Mouse (Mus musculus): ENCODE measurements at regions not wholly inside any gene's neighbourhood (a gene's known extent, or its start where the extent isn't known, plus 50 kb on each side); places are given as distances from the start of the nearest gene placed in this dataset.

DNA sequence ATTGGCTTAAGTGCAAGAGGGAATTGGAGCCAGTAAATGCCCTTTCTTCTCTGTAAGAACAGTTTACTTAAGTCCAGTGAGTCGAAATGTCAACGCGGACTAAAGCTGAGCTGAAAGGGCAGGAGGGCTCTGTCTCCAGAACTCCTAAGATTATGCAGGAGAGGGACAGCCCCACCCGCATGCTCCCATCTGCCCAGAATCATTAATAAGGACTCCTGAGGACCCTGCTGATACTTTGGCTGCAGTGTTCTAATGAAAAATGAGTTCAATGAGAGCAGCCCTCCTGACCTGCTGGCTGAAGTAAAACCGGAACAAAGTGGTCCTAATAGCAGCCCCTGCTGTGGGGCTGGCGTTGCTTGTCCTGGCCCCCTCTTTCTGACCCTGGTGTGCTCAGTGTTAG lies 187.8 kb downstream of the Ajap1 start:
- Histone ChIP-seq H3K36me3 (ENCODE audit: control insufficient read depth in 1 of 2, insufficient read depth in 2 of 2, low read length in 2 of 2) (no peaks in the 10 kb centered on the region), H3K4me1 (ENCODE audit: control insufficient read depth in 1 of 2, insufficient read depth in 2 of 2, low read length in 2 of 2) (no peaks in the 10 kb centered on the region), H3K9ac (ENCODE audit: control insufficient read depth, low read depth, low read length, poor library complexity, severe bottlenecking) (no peak overlapping the region), H3K4me3 (ENCODE audit: control insufficient read depth in 1 of 2, insufficient read depth in 1 of 2, low read depth in 2 of 2, low read length in 2 of 2) (no peak overlapping the region), H3K27me3 (ENCODE audit: control insufficient read depth in 1 of 2, insufficient read depth in 2 of 2, low read length in 2 of 2) (no peaks in the 10 kb centered on the region), H3K27ac (ENCODE audit: control insufficient read depth, low read depth, low read length) (no peak overlapping the region), H3K9me3 (replicated peaks; ENCODE audit: insufficient read depth, low read length) (no peaks in the 10 kb centered on the region), H3K79me2 (ENCODE audit: control insufficient read depth, insufficient read depth, low read length, poor library complexity) (no peaks in the 10 kb centered on the region)
- TF ChIP-seq GABPA (IDR thresholded peaks at IDR 0.05; ENCODE audit: low read depth, low read length) (no peak), CTCF (IDR thresholded peaks at IDR 0.05 in 2 of 3, conservative IDR thresholded peaks at IDR 0.05 in 1 of 3; ENCODE audit: control insufficient read depth in 1 of 3, insufficient read depth in 1 of 3, low read depth in 2 of 3, low read length in 3 of 3, poor library complexity in 1 of 3, severe bottlenecking in 1 of 3) (no peak), MEF2A (IDR thresholded peaks at IDR 0.05; ENCODE audit: extremely low read depth, insufficient replicate concordance, low read depth, low read length, poor library complexity, severe bottlenecking) (no peak), MYC (IDR thresholded peaks at IDR 0.05; ENCODE audit: low read depth, low read length) (no peak), MAX (IDR thresholded peaks at IDR 0.05; ENCODE audit: low read length) (no peak), USF1 (IDR thresholded peaks at IDR 0.05; ENCODE audit: low read depth, low read length) (no peak), TAL1 (IDR thresholded peaks at IDR 0.05; ENCODE audit: low read length) (no peak), ETS1 (IDR thresholded peaks at IDR 0.05; ENCODE audit: low read depth, low read length) (no peak), MAZ (IDR thresholded peaks at IDR 0.05; ENCODE audit: low read depth, low read length) (no peak), KAT2A (conservative IDR thresholded peaks at IDR 0.05; ENCODE audit: low read depth, low read length) (no peak), HCFC1 (IDR thresholded peaks at IDR 0.05; ENCODE audit: low read depth, low read length) (no peak), ZNF384 (IDR thresholded peaks at IDR 0.05; ENCODE audit: low read depth, low read length) (no peak), ZC3H11A (IDR thresholded peaks at IDR 0.05; ENCODE audit: low read depth, low read length) (no peak), TBP (IDR thresholded peaks at IDR 0.05; ENCODE audit: low read depth, low read length) (no peak), NRF1 (IDR thresholded peaks at IDR 0.05; ENCODE audit: insufficient read depth, low read depth, low read length, poor library complexity, severe bottlenecking) (no peak), MXI1 (IDR thresholded peaks at IDR 0.05; ENCODE audit: low read depth, low read length) (no peak)
- DNase-seq (ENCODE audit: low read depth, low spot score): no peak

DNA sequence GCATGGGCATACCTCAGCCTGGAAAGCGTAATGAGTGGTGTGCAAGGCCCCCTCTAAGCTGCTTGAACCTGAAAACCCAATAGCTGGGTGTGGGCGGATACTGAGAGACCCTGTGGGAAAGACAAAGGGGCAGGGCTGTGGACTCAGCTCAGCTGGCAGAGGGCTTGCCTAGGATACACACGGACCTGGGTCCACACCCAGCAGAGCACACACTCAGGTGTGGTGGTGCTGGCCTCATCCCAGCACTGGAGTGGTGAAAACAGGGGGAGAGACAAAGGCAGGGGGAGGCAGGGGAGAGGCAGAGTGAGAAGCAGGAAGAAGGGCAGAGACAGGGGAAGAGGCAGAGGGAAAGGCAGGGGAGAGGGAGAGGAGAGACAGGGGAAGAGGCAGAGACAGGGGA lies 189.5 kb downstream of the Ajap1 start:
- no peak overlapping the region for H3K9ac ChIP-seq (ENCODE audit: control insufficient read depth, low read depth, low read length, poor library complexity, severe bottlenecking)
- no peaks in the 10 kb centered on the region for H3K9me3 ChIP-seq (replicated peaks; ENCODE audit: insufficient read depth, low read length)
- no peaks in the 10 kb centered on the region for H3K27me3 ChIP-seq (ENCODE audit: control insufficient read depth in 1 of 2, insufficient read depth in 2 of 2, low read length in 2 of 2)
- no peak for DNase-seq (ENCODE audit: low read depth, low spot score)
- H3K36me3 ChIP-seq (ENCODE audit: control insufficient read depth in 1 of 2, insufficient read depth in 2 of 2, low read length in 2 of 2): no peaks in the 10 kb centered on the region
- H3K4me1 ChIP-seq (ENCODE audit: control insufficient read depth in 1 of 2, insufficient read depth in 2 of 2, low read length in 2 of 2): no peaks in the 10 kb centered on the region
- no peaks in the 10 kb centered on the region for H3K79me2 ChIP-seq (ENCODE audit: control insufficient read depth, insufficient read depth, low read length, poor library complexity)
- H3K27ac ChIP-seq (ENCODE audit: control insufficient read depth, low read depth, low read length): no peak overlapping the region
- TF ChIP-seq TAL1 (IDR thresholded peaks at IDR 0.05; ENCODE audit: low read length) (no peak), POLR2AphosphoS5 (IDR thresholded peaks at IDR 0.05; ENCODE audit: borderline replicate concordance, low read depth, low read length) (no peak)
- no peak overlapping the region for H3K4me3 ChIP-seq (ENCODE audit: control insufficient read depth in 1 of 2, insufficient read depth in 1 of 2, low read depth in 2 of 2, low read length in 2 of 2)
